Mouse (Mus musculus): ENCODE results near the gene 4933400A11Rik. TPM values are rescaled to one million over a fixed set of nuclear protein-coding genes. Genes with fewer than 3 reads are reported as not detected.

4933400A11Rik gene
- polyA plus RNA-seq, 1 experiment, result 13.3 TPM

DNA sequence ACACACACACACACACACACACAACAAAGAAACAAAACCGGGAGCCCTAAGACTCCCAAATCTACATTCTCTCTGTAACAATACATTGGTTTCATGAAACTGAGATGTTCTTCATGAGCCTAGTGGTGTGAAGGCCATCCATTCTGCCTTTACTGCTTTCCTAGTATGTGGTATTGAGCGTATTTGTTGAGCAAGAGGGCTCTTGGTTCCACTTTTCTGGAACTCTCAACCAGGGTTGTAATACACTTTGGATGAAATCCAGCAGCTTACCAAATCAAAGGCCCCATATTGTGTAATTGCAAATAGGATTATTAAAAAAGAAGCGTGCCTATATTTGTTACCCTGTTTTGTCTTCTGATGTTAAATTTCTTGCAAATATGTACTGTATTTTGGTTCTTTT is 28.3 kb upstream of the 4933400A11Rik start:
- no peak overlapping the region for H3K27ac ChIP-seq (ENCODE audit: control insufficient read depth, insufficient read depth, low read depth, low read length)
- no peaks in the 10 kb centered on the region for H3K27me3 ChIP-seq (ENCODE audit: control insufficient read depth, insufficient read depth, low read length)
- no peak for TF ChIP-seq CTCF (IDR thresholded peaks at IDR 0.05; ENCODE audit: control insufficient read depth, insufficient read depth, insufficient replicate concordance, low read depth, low read length)
- no peak for TF ChIP-seq POLR2A (IDR thresholded peaks at IDR 0.05; ENCODE audit: control insufficient read depth, low read depth, low read length)
- H3K4me1 ChIP-seq (ENCODE audit: control insufficient read depth, insufficient read depth, low read length), result no peaks in the 10 kb centered on the region
- no peak overlapping the region for H3K4me3 ChIP-seq (ENCODE audit: control insufficient read depth, low read depth, low read length)
- no peaks in the 10 kb centered on the region for H3K36me3 ChIP-seq (ENCODE audit: control insufficient read depth, insufficient read depth, low read length)

DNA sequence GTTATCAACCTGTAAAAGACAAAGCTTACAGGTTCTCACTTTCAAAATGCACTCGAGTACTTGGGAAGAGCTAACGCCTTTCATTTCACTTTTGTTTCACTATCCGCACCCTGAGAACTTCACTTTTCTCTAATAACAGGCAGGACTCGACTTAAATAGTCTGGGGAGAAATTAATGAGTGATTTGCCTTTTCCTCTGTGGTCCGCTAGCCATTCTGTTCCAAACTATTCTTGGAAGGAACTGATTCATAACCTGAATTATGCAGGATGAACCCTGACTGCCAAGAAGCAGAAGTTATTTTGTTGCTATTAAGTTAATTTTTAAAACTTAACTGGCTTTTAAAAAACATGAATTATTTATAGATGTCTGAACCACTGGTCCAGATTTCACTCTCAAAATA is 26.4 kb upstream of the 4933400A11Rik start:
- Histone ChIP-seq H3K27ac (ENCODE audit: control insufficient read depth, insufficient read depth, low read depth, low read length) (no peak overlapping the region), H3K27me3 (ENCODE audit: control insufficient read depth, insufficient read depth, low read length) (no peaks in the 10 kb centered on the region)

GRCm38 (mm10) chrX:169800238-169800637 is 20.8 kb upstream of the 4933400A11Rik start:
- Histone ChIP-seq H3K4me3 (ENCODE audit: control insufficient read depth, low read depth, low read length) (no peak overlapping the region), H3K27me3 (ENCODE audit: control insufficient read depth, insufficient read depth, low read length) (no peaks in the 10 kb centered on the region), H3K4me1 (ENCODE audit: control insufficient read depth, insufficient read depth, low read length) (no peaks in the 10 kb centered on the region), H3K27ac (ENCODE audit: control insufficient read depth, insufficient read depth, low read depth, low read length) (no peak overlapping the region), H3K36me3 (ENCODE audit: control insufficient read depth, insufficient read depth, low read length) (no peaks in the 10 kb centered on the region)
- TF ChIP-seq CTCF (IDR thresholded peaks at IDR 0.05; ENCODE audit: control insufficient read depth, insufficient read depth, insufficient replicate concordance, low read depth, low read length) (no peak), POLR2A (IDR thresholded peaks at IDR 0.05; ENCODE audit: control insufficient read depth, low read depth, low read length) (no peak)

More for the DNA sequence above, 26.4 kb upstream of the 4933400A11Rik start:
- no peak overlapping the region for H3K4me3 ChIP-seq (ENCODE audit: control insufficient read depth, low read depth, low read length)
- no peak for TF ChIP-seq POLR2A (IDR thresholded peaks at IDR 0.05; ENCODE audit: control insufficient read depth, low read depth, low read length)
- no peak for TF ChIP-seq CTCF (IDR thresholded peaks at IDR 0.05; ENCODE audit: control insufficient read depth, insufficient read depth, insufficient replicate concordance, low read depth, low read length)
- H3K36me3 ChIP-seq (ENCODE audit: control insufficient read depth, insufficient read depth, low read length), result no peaks in the 10 kb centered on the region
- H3K4me1 ChIP-seq (ENCODE audit: control insufficient read depth, insufficient read depth, low read length), result no peaks in the 10 kb centered on the region

GRCm38 (mm10) chrX:169798987-169799680 is 19.7 kb upstream of the 4933400A11Rik start:
- Histone ChIP-seq H3K4me3 (ENCODE audit: control insufficient read depth, low read depth, low read length) (no peak overlapping the region), H3K27me3 (ENCODE audit: control insufficient read depth, insufficient read depth, low read length) (no peaks in the 10 kb centered on the region), H3K4me1 (ENCODE audit: control insufficient read depth, insufficient read depth, low read length) (no peaks in the 10 kb centered on the region), H3K27ac (ENCODE audit: control insufficient read depth, insufficient read depth, low read depth, low read length) (no peak overlapping the region), H3K36me3 (ENCODE audit: control insufficient read depth, insufficient read depth, low read length) (no peaks in the 10 kb centered on the region)
- no peak for TF ChIP-seq CTCF (IDR thresholded peaks at IDR 0.05; ENCODE audit: control insufficient read depth, insufficient read depth, insufficient replicate concordance, low read depth, low read length)
- no peak for TF ChIP-seq POLR2A (IDR thresholded peaks at IDR 0.05; ENCODE audit: control insufficient read depth, low read depth, low read length)

- H3K4me1 ChIP-seq (ENCODE audit: control insufficient read depth, insufficient read depth, low read length), result no peaks in the 10 kb centered on the region
- H3K27me3 ChIP-seq (ENCODE audit: control insufficient read depth, insufficient read depth, low read length), result no peaks in the 10 kb centered on the region
- TF ChIP-seq POLR2A (IDR thresholded peaks at IDR 0.05; ENCODE audit: control insufficient read depth, low read depth, low read length) (no peak), CTCF (IDR thresholded peaks at IDR 0.05; ENCODE audit: control insufficient read depth, insufficient read depth, insufficient replicate concordance, low read depth, low read length) (no peak)
- no peaks in the 10 kb centered on the region for H3K36me3 ChIP-seq (ENCODE audit: control insufficient read depth, insufficient read depth, low read length)
- H3K4me3 ChIP-seq (ENCODE audit: control insufficient read depth, low read depth, low read length), result no peak overlapping the region
- no peak overlapping the region for H3K27ac ChIP-seq (ENCODE audit: control insufficient read depth, insufficient read depth, low read depth, low read length)
Measured at GRCm38 (mm10) chrX:169797148-169797547, 17.7 kb upstream of the 4933400A11Rik start.

GRCm38 (mm10) chrX:169794831-169795311 is 15.4 kb upstream of the 4933400A11Rik start:
- H3K36me3 ChIP-seq (ENCODE audit: control insufficient read depth, insufficient read depth, low read length), result no peaks in the 10 kb centered on the region
- no peaks in the 10 kb centered on the region for H3K27me3 ChIP-seq (ENCODE audit: control insufficient read depth, insufficient read depth, low read length)
- H3K27ac ChIP-seq (ENCODE audit: control insufficient read depth, insufficient read depth, low read depth, low read length), result no peak overlapping the region
- no peak for TF ChIP-seq POLR2A (IDR thresholded peaks at IDR 0.05; ENCODE audit: control insufficient read depth, low read depth, low read length)
- no peak for TF ChIP-seq CTCF (IDR thresholded peaks at IDR 0.05; ENCODE audit: control insufficient read depth, insufficient read depth, insufficient replicate concordance, low read depth, low read length)
- no peak overlapping the region for H3K4me3 ChIP-seq (ENCODE audit: control insufficient read depth, low read depth, low read length)
- no peaks in the 10 kb centered on the region for H3K4me1 ChIP-seq (ENCODE audit: control insufficient read depth, insufficient read depth, low read length)

DNA sequence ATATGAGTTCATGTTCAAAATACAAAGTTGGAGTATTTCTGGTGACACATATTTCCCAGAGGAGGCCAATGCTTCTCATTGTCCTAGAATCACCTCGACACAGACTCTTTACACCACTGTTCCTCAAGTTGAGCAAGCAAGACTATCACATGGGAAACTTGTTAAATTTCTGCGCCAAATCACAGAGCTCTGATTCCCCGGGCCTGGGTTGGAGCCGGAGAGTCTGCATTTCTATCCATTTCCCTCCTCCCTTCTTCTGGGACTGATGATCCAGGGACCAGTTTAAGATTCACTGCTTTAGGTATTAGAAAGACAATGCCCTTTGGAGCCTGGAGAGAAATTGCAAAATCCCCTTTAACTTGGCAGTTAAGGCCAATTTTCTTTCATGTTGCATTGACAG is 15.0 kb upstream of the 4933400A11Rik start:
- Histone ChIP-seq H3K27me3 (ENCODE audit: control insufficient read depth, insufficient read depth, low read length) (no peaks in the 10 kb centered on the region), H3K4me1 (ENCODE audit: control insufficient read depth, insufficient read depth, low read length) (no peaks in the 10 kb centered on the region), H3K4me3 (ENCODE audit: control insufficient read depth, low read depth, low read length) (no peak overlapping the region), H3K27ac (ENCODE audit: control insufficient read depth, insufficient read depth, low read depth, low read length) (no peak overlapping the region), H3K36me3 (ENCODE audit: control insufficient read depth, insufficient read depth, low read length) (no peaks in the 10 kb centered on the region)
- no peak for TF ChIP-seq POLR2A (IDR thresholded peaks at IDR 0.05; ENCODE audit: control insufficient read depth, low read depth, low read length)
- no peak for TF ChIP-seq CTCF (IDR thresholded peaks at IDR 0.05; ENCODE audit: control insufficient read depth, insufficient read depth, insufficient replicate concordance, low read depth, low read length)

All from testis, adult 2 months (tissue).